Mouse (Mus musculus) hindbrain, embryonic 11.5 days (tissue): ENCODE results near the gene Psma4. TPM values are rescaled to one million over a fixed set of nuclear protein-coding genes. Genes with fewer than 3 reads are reported as not detected.

ENCODE experiments used
- ATAC-seq: fragments of 200-750 bp; cut with Nextera tagmentation; 2 replicates; pipeline ENCODE4 v1.8.0; 2017; ENCODE audit warnings: mild to moderate bottlenecking, moderate TSS enrichment, moderate library complexity; ENCODE audit not compliant: low FRiP score
- DNase-seq: peaks from one replicate; pipeline ENCODE4 v3.0.0-alpha.2; 2015; ENCODE audit warnings: low spot score
- H3K27ac ChIP-seq: fragments of 300-500 bp; sonication (generic); 2 replicates; pipeline ENCODE4 v1.5.1; 2014; ENCODE audit warnings: mild to moderate bottlenecking, low read depth, low read length
- H3K27me3 ChIP-seq: fragments of 300-500 bp; sonication (generic); 2 replicates; pipeline ENCODE4 v1.6.1; 2014; ENCODE audit warnings: mild to moderate bottlenecking, low read length, moderate library complexity, mixed read lengths; ENCODE audit not compliant: control insufficient read depth, insufficient read depth
- H3K36me3 ChIP-seq: fragments of 300-500 bp; sonication (generic); 2 replicates; pipeline ENCODE4 v1.6.1; 2014; ENCODE audit warnings: mild to moderate bottlenecking, low read length, moderate library complexity, mixed read lengths; ENCODE audit not compliant: control insufficient read depth, insufficient read depth
- H3K4me1 ChIP-seq: fragments of 300-500 bp; sonication (generic); replicated peaks from 2 replicates; pipeline ENCODE4 v1.6.1; 2014; ENCODE audit warnings: low read length, mixed read lengths; ENCODE audit not compliant: control insufficient read depth, insufficient read depth
- H3K4me2 ChIP-seq: fragments of 300-500 bp; sonication (generic); replicated peaks from 2 replicates; pipeline ENCODE4 v1.6.1; 2014; ENCODE audit warnings: mild to moderate bottlenecking, low read depth, low read length
- H3K4me3 ChIP-seq: fragments of 300-500 bp; sonication (generic); 2 replicates; pipeline ENCODE4 v1.5.1; 2014; ENCODE audit warnings: low read depth, low read length
- H3K9ac ChIP-seq: fragments of 300-500 bp; sonication (generic); 2 replicates; pipeline ENCODE4 v1.6.1; 2014; ENCODE audit warnings: low read depth, low read length
- H3K9me3 ChIP-seq: fragments of 300-500 bp; sonication (generic); 2 replicates; pipeline ENCODE4 v1.6.1; 2016; ENCODE audit warnings: low read length; ENCODE audit not compliant: control insufficient read depth
- WGBS: fragments of 180-500 bp; shearing (Covaris S2); extraction: QIAGEN DNeasy Blood & Tissue Kit; methylation state at CpG from one replicate; pipeline ENCODE4 v1.1.7; 2014; 5-methylcytosine and 5-hydroxymethylcytosine counted together
- polyA plus RNA-seq: library from polyadenylated mRNA; unstranded; fragments of >200 nt; fragmentation: Nextera tagmentation; extraction: Ambion mirVana; gene quantifications from 2 replicates; pipeline ENCODE4 v1.2.1, GENCODE M21; 2014

Gene Psma4
- polyA plus RNA-seq, 1 experiment from 2014 or later = 340 TPM

GRCm38 (mm10) chr9:55003609-55004008, 53.0 kb downstream of the Psma4 start:
- ATAC-seq = no peak
- H3K36me3 ChIP-seq = no peaks in the 10 kb centered on the region
- H3K9ac ChIP-seq = no peak overlapping the region
- H3K4me1 ChIP-seq = no peaks in the 10 kb centered on the region
- DNase-seq = no peak
- H3K4me3 ChIP-seq = no peak overlapping the region
- H3K4me2 ChIP-seq = no peak overlapping the region
- no peaks in the 10 kb centered on the region for H3K27me3 ChIP-seq
- no peak overlapping the region for H3K27ac ChIP-seq
- WGBS = 78% methylated on average over 4 of the region's 4 CpGs
- H3K9me3 ChIP-seq = no peaks in the 10 kb centered on the region

Other genes starting within 250 kb of the Psma4 start
- 155 and 176 TPM in 2 replicates for gene Wdr61, start 216.3 kb upstream of the Psma4 start, polyA plus RNA-seq
- gene Crabp1, start 186.0 kb upstream of the Psma4 start, polyA plus RNA-seq = 1,117 and 1,232 TPM in 2 replicates
- gene Ireb2, start 87.0 kb upstream of the Psma4 start, polyA plus RNA-seq = 66.0 and 76.6 TPM in 2 replicates
- 4.2 and 5.6 TPM in 2 replicates for gene Hykk, start 33.5 kb upstream of the Psma4 start, polyA plus RNA-seq
- 1.2 TPM in 2 replicates for gene AY074887, start 208 bp downstream of the Psma4 start, polyA plus RNA-seq
- 4.9 and 5.4 TPM in 2 replicates for gene Chrna5, start 30.1 kb downstream of the Psma4 start, polyA plus RNA-seq
- 25.0 and 26.4 TPM in 2 replicates for gene Chrna3, start 75.8 kb downstream of the Psma4 start, polyA plus RNA-seq
- 3.2 and 3.9 TPM in 2 replicates for gene Chrnb4, start 98.0 kb downstream of the Psma4 start, polyA plus RNA-seq
- gene Ube2q2, start 198.1 kb downstream of the Psma4 start, polyA plus RNA-seq = 47.7 and 55.1 TPM in 2 replicates